Mouse (Mus musculus) layer of hippocampus, adult 11-12 months (tissue): ENCODE measurements around the gene E030025P04Rik.

Experiments
- DNase-seq: peaks from one replicate; pipeline ENCODE4 v3.0.0; 2022; ENCODE audit warnings: low spot score

The E030025P04Rik gene

DNA sequence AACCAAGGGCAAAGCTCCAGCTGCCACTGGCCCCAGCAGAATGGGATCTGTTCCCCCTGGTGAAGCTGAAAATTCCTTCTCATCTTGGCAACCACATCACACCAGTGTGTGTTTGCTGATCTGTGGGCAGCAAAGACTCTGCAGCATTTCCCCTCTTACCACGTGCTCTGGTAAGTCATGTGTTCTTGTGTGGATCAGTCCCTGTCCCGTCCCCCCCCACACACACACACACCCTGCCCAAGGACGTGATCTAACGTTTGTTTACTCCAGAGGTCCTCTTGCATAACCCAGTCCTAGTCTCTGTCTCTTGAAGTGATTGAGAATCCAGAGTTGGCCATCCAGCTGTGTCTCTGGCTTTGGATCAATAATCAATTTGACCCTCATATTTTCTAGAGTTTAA is at the start of gene E030025P04Rik:
Gene E030025P04Rik, minus strand, starts transcription at position 134 of the 400 bp plus-strand sequence.
- DNase-seq = no peak

GRCm38 (mm10) chr11:109192673-109193557 is 48.7 kb upstream of the E030025P04Rik start:
- peak; percentile 71 for DNase-seq

DNA sequence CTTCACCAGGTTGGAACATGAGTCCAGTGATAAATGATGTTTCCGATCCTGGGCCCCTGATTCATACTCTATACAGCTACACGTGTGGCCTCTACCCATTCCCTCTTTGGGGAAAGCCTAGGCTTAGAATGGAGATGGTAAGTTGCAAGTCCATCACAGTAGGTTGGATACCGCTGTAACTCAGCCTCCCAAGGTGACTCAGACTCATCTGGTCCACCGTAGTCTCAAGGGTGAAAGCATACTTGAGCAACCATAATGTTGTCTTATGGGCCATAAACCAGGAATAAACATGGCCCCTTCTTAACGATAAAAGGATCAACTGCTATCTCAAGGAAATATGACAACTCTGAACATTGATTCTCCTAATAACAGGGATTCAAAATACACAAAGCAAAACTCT is 44.1 kb upstream of the E030025P04Rik start:
- DNase-seq = no peak

GRCm38 (mm10) chr11:109187631-109188184 is 43.5 kb upstream of the E030025P04Rik start:
- no peak for DNase-seq

DNA sequence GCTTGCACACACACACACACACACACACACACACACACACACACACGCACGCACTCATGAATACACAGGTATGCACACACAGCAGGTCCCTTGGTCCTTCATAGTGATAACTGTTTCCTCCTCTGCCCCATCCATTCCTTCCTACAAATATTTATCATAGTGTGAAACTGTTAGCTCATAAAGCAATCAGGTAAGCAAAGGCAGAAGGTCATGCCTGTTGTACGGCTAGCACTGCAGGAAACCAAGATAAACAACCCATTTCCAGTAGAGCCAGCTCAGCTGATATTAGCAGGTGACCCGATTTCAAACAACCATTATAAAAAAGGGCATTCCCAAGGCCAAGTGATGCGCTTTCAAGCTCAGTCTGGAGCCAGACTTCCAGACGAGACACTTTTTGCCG is 36.9 kb upstream of the E030025P04Rik start:
- DNase-seq = no peak

- DNase-seq = no peak
Observed at GRCm38 (mm10) chr11:109180290-109180689, 36.1 kb upstream of the E030025P04Rik start.

DNA sequence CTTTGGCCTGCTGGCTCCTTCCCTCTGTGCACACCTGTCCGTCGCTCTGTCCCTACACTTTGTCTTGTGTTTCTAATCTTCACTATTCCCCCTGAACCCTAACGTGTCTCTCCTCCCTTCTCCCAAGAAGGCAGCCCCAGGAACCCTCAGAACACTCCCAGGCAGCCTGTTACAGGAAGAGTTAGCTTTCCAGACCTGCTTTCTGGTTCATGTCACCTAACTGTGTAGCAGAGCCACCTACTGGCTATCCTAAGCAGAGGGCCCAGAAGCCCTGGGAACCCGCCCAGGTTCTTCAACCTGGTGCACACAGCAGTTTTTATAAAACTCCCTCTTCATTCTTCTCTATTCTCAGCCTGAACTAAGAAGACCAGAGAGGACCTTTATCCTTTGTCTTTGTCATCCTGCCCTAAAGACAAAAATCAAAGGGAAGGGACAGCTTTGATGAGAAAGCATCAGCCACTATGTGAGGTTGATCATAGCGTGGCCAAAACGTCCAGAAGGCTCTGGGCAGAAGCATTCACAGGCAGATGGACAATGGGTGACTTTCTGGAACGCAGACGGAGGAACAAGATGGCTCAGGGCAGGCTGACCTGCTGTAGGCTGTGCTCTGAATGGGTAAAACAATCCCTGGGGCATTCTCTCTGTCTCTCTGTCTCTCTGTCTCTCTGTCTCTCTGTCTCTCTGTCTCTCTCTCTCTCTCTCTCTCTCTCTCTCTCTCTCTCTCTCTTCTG is 34.8 kb upstream of the E030025P04Rik start:
- peak; percentile 56 for DNase-seq

GRCm38 (mm10) chr11:109175376-109175969 is 31.3 kb upstream of the E030025P04Rik start:
- DNase-seq = no peak

DNA sequence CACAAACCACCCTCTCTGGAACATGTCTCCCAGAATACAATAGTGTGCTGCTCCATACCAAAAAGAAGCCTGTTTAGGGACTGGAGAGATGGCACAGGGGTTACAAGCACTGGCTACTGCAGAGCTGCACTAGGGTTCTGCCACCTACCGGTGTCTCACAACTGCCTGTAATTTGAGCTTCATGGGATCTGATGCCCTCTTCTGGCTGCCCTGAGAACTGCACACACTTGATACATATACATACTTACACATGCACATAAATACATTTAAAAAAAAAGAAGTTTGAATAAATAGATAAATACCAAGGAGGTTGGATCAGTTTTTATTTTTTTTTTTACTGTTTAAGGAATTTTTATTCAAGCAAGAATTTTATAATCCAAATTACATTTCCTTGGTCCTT is 28.1 kb upstream of the E030025P04Rik start:
- no peak for DNase-seq

GRCm38 (mm10) chr11:109170771-109171170 is 26.6 kb upstream of the E030025P04Rik start:
- no peak for DNase-seq

DNA sequence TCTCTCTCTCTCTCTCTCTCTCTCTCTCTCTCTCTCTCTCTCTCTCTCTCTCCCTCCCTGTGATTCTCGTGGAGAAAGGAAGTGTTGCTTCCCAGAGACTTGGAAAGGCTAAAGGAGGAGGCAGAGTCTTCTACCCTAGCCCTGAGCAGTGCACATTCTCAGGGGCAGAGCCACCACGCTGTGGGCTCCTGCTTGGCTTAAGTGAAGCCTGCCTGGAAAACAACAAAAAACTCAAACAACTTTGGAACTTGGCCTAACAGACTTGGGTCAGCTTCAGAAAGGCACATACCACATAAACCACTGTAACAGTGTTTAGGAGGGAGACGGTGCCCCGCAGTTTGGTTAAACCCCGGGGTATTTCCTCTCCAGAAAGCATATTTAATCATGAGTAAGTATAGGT is 13.5 kb upstream of the E030025P04Rik start:
- DNase-seq = no peak

DNA sequence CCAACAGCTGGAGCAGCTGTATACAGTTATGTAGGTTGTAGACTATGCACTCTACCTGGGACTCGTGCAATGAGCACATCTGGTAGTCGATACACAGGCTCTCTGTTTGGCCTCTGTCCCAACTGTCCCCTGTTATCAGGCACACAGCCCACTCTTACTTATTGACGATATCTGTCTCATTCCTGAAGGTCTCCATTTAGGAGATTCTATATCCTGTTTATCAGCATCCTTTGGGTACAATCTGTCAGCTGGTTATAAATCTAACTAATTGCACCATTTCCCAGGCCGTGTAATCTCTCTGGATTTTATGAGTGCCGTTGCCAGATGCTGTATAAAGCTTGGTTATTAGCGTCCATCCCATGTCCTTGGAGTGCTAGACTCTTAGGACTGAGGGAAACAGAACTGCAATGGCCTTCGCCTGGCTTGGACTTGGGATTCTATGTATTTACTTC is 747 bp upstream of the E030025P04Rik start:
- no peak for DNase-seq

- no peak for DNase-seq
Observed at GRCm38 (mm10) chr11:109126482-109126881, 17.7 kb downstream of the E030025P04Rik start.

- no peak for DNase-seq
Observed at GRCm38 (mm10) chr11:109125451-109125850, 18.7 kb downstream of the E030025P04Rik start.

DNA sequence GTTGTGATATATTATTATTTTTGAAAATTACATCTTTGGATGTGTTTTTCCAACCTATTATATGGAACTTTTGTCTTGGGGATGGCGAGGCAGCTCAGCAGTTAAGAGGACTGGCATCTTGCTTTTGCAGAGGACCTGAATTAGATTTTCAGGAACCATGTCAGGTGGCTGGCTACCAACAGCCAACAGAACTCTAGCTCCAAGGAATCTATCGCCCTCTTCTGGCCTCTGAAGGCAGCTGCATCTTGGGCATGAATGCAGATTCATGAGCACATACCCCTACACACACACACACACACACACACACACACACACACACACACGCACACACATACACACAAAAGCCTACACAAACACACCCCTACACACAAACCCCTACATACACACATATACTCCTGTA is 19.9 kb downstream of the E030025P04Rik start:
- DNase-seq = no peak

GRCm38 (mm10) chr11:109109826-109110346 is 34.3 kb downstream of the E030025P04Rik start:
- DNase-seq = no peak

DNA sequence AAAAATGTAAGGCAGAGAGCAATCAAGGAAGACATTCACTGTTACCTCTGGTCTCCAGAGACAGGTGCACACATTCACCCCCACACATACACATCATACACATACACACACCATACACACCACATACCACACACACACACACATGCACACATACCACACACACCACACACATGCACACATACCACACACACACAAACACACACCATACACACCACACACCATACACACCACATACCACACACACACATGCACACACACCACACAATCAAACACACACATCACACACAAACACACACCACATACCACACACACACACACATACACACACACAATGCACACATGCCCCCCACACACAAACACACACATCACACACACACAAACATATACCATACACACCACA is 35.1 kb downstream of the E030025P04Rik start:
- DNase-seq = no peak

DNA sequence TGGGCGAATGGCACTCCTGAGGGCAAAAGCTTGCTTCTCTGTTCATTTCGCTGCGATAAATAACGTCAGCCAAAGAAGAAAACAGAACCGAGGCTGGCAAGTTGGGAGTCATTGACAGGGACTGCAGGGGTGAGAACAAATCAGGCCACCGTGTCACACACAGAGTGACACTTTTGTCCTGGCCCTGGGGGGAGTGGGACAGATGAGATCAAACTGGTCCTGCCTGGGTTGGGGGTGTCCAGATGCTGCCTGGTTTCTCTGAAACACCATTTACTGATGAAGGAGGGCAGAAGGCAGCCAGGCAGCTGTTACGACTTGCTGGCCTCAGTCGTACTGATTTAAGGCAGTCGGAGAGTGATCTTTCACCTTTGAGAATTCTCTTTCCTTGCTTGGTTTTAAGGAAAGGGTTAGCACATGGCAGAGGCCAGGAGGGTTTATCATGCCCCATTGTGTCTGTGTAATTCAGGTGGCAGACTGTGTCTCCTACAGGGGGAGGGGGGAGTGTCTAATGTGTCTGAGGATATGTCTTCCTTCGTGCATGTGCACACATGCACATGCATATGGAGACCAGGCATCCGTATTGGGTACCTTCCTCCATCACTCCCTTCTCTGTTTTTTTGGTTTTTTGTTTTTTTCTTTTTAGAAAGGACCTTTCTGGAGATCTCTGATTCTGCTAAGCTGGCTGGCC is 36.5 kb downstream of the E030025P04Rik start:
- no peak for DNase-seq

GRCm38 (mm10) chr11:109106751-109107150 is 37.4 kb downstream of the E030025P04Rik start:
- DNase-seq = no peak

DNA sequence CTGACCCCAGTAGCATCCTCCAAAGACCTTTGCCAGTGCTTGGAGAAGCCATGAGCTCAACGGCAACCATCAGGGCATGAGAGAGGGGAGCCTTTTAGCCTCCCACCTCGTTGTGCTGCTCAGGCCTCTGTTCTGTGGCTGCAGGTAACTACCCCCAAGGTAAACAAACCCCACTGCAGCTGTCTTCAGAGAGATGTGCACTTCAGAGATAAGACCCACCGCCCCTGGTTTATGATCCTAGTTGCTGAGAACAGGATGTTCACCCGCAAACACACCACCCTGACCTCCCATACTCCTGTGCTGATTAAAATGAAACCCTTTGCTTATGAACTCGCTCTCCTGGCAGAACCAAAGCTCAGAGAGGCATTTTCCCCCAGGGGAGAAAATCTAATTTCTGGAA is 38.0 kb downstream of the E030025P04Rik start:
- no peak for DNase-seq

GRCm38 (mm10) chr11:109103386-109103785 is 40.8 kb downstream of the E030025P04Rik start:
- no peak for DNase-seq
